Mouse (Mus musculus): ENCODE measurements around the gene Ssxb3. TPM values are rescaled to one million over a fixed set of nuclear protein-coding genes. Genes with fewer than 3 reads are reported as not detected.
"Not testable (repeated sequence)": the region's sequence is repeated elsewhere in the genome, so short reads cannot be mapped to it uniquely, and the experiment has no call there.

Gene Ssxb3
- polyA plus RNA-seq (2016; fragmentation: Nextera tagmentation; extraction: Ambion mirVana), result not detected in 2 replicates

GRCm38 (mm10) chrX:8591716-8592115, at the start of gene Ssxb3:
Ssxb3 (minus strand) TSS chrX:8591816.
- not testable (repeated sequence) for H3K36me3 ChIP-seq; DNase-seq (ENCODE audit: low spot score); H3K27me3 ChIP-seq (ENCODE audit: low read depth, poor library complexity, severe bottlenecking); H3K27ac ChIP-seq; H3K9me3 ChIP-seq (replicated peaks); H3K4me3 ChIP-seq; H3K4me1 ChIP-seq
- 25% methylated on average over 1 of the region's 1 CpGs for WGBS

GRCm38 (mm10) chrX:8548155-8548554, 43.5 kb downstream of the Ssxb3 start, which contains the start of gene Ssxb6:
Ssxb6 (minus strand) TSS chrX:8548255.
- H3K27me3 ChIP-seq (ENCODE audit: low read depth, poor library complexity, severe bottlenecking); H3K9me3 ChIP-seq (replicated peaks); H3K4me3 ChIP-seq; H3K27ac ChIP-seq; DNase-seq (ENCODE audit: low spot score); H3K4me1 ChIP-seq; H3K36me3 ChIP-seq: not testable (repeated sequence)
- WGBS, result 82% methylated on average over 4 of the region's 4 CpGs

Other genes with a start within 250 kb of the Ssxb3 start
- not detected in 2 replicates for gene Ssxb9, start 224.8 kb downstream of the Ssxb3 start, polyA plus RNA-seq (2016; fragmentation: Nextera tagmentation; extraction: Ambion mirVana)
- not detected in 2 replicates for gene Ssxb1, start 178.5 kb downstream of the Ssxb3 start, polyA plus RNA-seq (2016; fragmentation: Nextera tagmentation; extraction: Ambion mirVana)
- not detected in 2 replicates for gene Ssxb2, start 130.1 kb downstream of the Ssxb3 start, polyA plus RNA-seq (2016; fragmentation: Nextera tagmentation; extraction: Ambion mirVana)
- not detected in 2 replicates for gene Gm14459, start 66.9 kb downstream of the Ssxb3 start, polyA plus RNA-seq (2016; fragmentation: Nextera tagmentation; extraction: Ambion mirVana)
- not detected in 2 replicates for gene Ssxb6, start 43.6 kb downstream of the Ssxb3 start, polyA plus RNA-seq (2016; fragmentation: Nextera tagmentation; extraction: Ambion mirVana)
- not detected in 2 replicates for gene Ssxb8, start 99.0 kb upstream of the Ssxb3 start, polyA plus RNA-seq (2016; fragmentation: Nextera tagmentation; extraction: Ambion mirVana)
- gene Ssx9, start 156.6 kb upstream of the Ssxb3 start, polyA plus RNA-seq (2016; fragmentation: Nextera tagmentation; extraction: Ambion mirVana), result not detected in 2 replicates
- not detected in 2 replicates for gene Ssxb5, start 211.9 kb upstream of the Ssxb3 start, polyA plus RNA-seq (2016; fragmentation: Nextera tagmentation; extraction: Ambion mirVana)

Measured in limb, embryonic 10.5 days (tissue).